Mouse (Mus musculus): Measurements from ENCODE around the gene Lurap1. TPM values are rescaled to one million over a fixed set of nuclear protein-coding genes. Genes with fewer than 3 reads are reported as not detected.

Lurap1 gene
- polyA plus RNA-seq (2012; rRNA removed; ENCODE audit: low replicate concordance) = 3.0 and 6.1 TPM in 2 replicates

DNA sequence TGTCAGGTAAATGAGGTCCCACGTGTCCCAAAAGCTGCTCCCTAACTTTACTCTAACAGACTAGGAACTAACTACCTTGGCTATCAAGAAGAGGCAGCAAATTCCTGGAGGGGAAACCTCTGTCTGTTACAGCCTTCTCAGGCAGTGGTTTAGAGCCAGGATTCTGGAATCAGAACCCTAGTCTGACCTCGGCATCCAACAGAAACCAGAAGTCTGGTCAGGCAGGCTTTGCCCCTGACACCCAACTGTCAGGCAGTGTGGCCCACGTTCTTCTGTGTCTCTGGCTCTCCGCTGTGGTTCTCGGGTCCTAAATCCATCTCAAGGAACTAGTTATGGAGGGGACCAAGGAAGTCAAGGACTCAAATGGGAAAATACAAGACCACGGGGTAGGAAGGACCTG is at the start of gene Lurap1:
Gene Lurap1 (minus strand): TSS at position 101 of the 400 bp plus-strand sequence.

DNA sequence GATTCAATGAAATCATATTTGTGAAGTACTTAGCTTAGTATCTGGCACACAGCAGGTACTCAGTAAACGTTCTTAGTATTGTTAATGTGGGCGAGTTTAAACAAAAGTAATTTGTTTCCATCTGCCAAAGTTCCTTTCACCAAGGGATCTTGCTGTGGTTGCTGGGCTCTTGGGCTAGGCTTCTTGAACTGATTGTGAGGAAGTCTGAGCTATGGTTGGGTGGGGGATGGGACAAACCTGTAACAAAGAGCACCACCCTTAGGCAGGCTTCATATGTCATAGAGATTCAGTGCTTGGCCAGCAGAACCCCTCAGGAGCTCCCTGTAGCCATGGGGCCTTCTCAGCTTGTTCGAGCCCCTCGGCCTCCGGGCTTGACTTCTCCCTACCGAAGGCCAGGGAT is 21.9 kb upstream of the Lurap1 start, which contains the start of the genes 1700042G07Rik and Gm49337:
Gene 1700042G07Rik (plus strand): TSS at position 301 of the 400 bp plus-strand sequence.
Gene Gm49337 (plus strand): TSS at position 313 of the 400 bp plus-strand sequence.

DNA sequence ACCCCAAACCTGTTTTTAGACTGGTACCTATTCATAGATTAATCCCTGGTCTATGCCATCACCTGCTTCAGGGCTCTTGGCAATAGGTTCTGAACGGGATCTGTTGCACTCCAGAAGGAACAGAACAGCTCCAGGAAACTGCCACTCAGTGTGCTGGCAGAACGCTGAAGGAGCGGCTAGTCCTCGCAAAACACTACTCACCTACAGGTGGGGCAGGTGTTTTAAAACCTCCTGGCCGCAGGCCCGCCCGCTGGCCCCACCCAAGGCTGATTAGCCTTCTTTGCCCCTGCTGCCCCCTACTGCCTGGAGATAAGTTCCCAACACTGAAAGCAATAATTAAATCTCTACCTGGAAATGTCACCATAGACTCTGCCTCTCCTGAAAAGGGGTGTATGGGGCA is 16.3 kb upstream of the Lurap1 start, which contains the start of gene Tspan1:
Gene Tspan1 (minus strand): TSS at position 198 of the 400 bp plus-strand sequence.

GRCm38 (mm10) chr4:116123602-116124519 is 27.3 kb downstream of the Lurap1 start, which contains the start of the genes Rad54l and Pomgnt1:
Rad54l (minus strand) TSS chr4:116123690.
Pomgnt1 (plus strand) TSS chr4:116123840.

Other genes with a start within 250 kb of the Lurap1 start
- gene Dmbx1, start 211.4 kb downstream of the Lurap1 start, polyA plus RNA-seq (2012; rRNA removed; ENCODE audit: low replicate concordance) = not detected in 2 replicates
- 0.60 and 14.4 TPM in 2 replicates for gene Faah, start 133.4 kb downstream of the Lurap1 start, polyA plus RNA-seq (2012; rRNA removed; ENCODE audit: low replicate concordance)
- 10.8 and 13.2 TPM in 2 replicates for gene Nsun4, start 97.5 kb downstream of the Lurap1 start, polyA plus RNA-seq (2012; rRNA removed; ENCODE audit: low replicate concordance)
- 175 and 187 TPM in 2 replicates for gene Uqcrh, start 76.3 kb downstream of the Lurap1 start, polyA plus RNA-seq (2012; rRNA removed; ENCODE audit: low replicate concordance)
- 52.2 and 117 TPM in 2 replicates for gene Lrrc41, start 76.1 kb downstream of the Lurap1 start, polyA plus RNA-seq (2012; rRNA removed; ENCODE audit: low replicate concordance)
- 0.54 and 4.0 TPM in 2 replicates for gene Rad54l, start 27.6 kb downstream of the Lurap1 start, polyA plus RNA-seq (2012; rRNA removed; ENCODE audit: low replicate concordance)
- 45.4 and 72.7 TPM in 2 replicates for gene Pomgnt1, start 27.5 kb downstream of the Lurap1 start, polyA plus RNA-seq (2012; rRNA removed; ENCODE audit: low replicate concordance)
- gene Tspan1, start 16.3 kb upstream of the Lurap1 start, polyA plus RNA-seq (2012; rRNA removed; ENCODE audit: low replicate concordance) = 0.26 and 17.3 TPM in 2 replicates
- not detected in 2 replicates for gene 1700042G07Rik, start 22.0 kb upstream of the Lurap1 start, polyA plus RNA-seq (2012; rRNA removed; ENCODE audit: low replicate concordance)
- gene Gm49337, start 22.0 kb upstream of the Lurap1 start, polyA plus RNA-seq (2012; rRNA removed; ENCODE audit: low replicate concordance) = not detected in 2 replicates
- gene Pik3r3, start 70.3 kb upstream of the Lurap1 start, polyA plus RNA-seq (2012; rRNA removed; ENCODE audit: low replicate concordance) = 15.4 and 31.2 TPM in 2 replicates